ENCODE assay signal across 24 mouse cellular contexts in the genomic region with DNA sequence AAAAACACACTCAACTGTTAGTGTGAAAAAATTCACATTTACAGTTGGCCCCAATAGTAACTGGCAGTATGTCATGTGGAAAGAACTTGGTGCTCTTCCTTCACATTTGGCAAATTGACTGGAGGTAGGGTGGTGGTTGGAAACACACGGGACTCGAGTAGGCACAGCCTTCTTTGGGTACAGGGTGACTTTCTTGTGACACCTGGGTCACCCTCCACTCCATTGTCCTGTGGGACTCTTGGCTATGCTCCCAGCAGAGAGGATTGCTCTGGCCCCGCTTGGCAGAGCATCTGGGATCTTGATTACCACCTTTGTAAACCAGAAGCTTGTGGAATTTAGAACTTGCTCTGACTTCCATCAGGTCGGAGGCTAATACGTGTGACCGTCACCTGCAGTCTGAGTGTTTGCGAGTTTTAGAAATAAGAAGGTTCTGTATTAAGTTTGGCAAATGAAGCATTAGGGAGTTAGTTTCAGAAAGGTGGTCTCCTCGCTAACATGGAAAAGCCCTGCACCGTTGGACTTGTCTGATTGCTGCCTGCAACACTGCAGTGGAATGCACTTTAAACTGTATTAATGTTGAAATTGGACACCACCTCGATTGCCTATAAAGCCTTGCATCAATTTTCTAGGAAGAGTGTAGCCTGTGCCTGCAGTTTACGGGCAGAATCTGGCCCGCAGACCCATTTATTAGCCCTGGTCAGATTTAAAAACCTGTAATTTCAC. TPM values are rescaled to one million over a fixed set of nuclear protein-coding genes. Genes with fewer than 3 reads are reported as not detected.
DNase-seq lines count a peak whose midpoint lies in the region; ATAC-seq and TF ChIP-seq lines count a peak whose summit lies in the region.
"Had no signal": no experiment of that assay in that cellular context is flagged by ENCODE, and none has a peak within 500 bp of the region (broad histone marks: within the 10 kb centered on the region; RNA-seq: fewer than 3 reads in every experiment).

No protein-coding gene starts in this region.

- no peaks in the 10 kb centered on the region for H3K4me1 ChIP-seq in embryonic facial prominence, embryonic 11.5 days (ENCODE audit: control insufficient read depth, insufficient read depth, low read length)
- peaks cover 21% of the 10 kb centered on the region for H3K4me1 ChIP-seq in embryonic facial prominence, embryonic 10.5 days
- H3K4me1 ChIP-seq in liver, adult 2 months (ENCODE audit: control insufficient read depth, insufficient read depth, low read length): peaks cover 14% of the 10 kb centered on the region; the same call in 1 of the 2 replicates
- no peaks in the 10 kb centered on the region; the same call in 1 of the 2 replicates for H3K4me1 ChIP-seq in liver, postnatal 0 days (ENCODE audit: insufficient read depth)
- H3K4me1 ChIP-seq in limb, embryonic 11.5 days (ENCODE audit: control insufficient read depth, insufficient read depth, low read length): peaks cover 6% of the 10 kb centered on the region
- H3K4me1 ChIP-seq: midbrain, embryonic 12.5 days had no signal

- no peak overlapping the region for H3K9ac ChIP-seq in embryonic facial prominence, embryonic 11.5 days (replicated peaks; ENCODE audit: low read length)
- H3K9ac ChIP-seq in liver, adult 2 months (ENCODE audit: low read depth, low read length): no peak overlapping the region
- no peak overlapping the region for H3K9ac ChIP-seq in liver, postnatal 0 days (replicated peaks)
- H3K9ac ChIP-seq in limb, embryonic 11.5 days (ENCODE audit: low read length): no peak overlapping the region
- H3K9ac ChIP-seq: forebrain, embryonic 15.5 days; heart, embryonic 15.5 days; hindbrain, embryonic 13.5 days; liver, embryonic 13.5 days; lung, embryonic 14.5 days; midbrain, embryonic 12.5 days had no signal

- TF ChIP-seq EP300 in liver, postnatal 0 days (IDR thresholded peaks at IDR 0.05; ENCODE audit: low read depth): no peak

- no peak for ATAC-seq in embryonic facial prominence, embryonic 11.5 days (replicated peaks; ENCODE audit: insufficient number of reproducible peaks, low FRiP score, low TSS enrichment, low read depth)
- no peak for ATAC-seq in liver, postnatal 0 days
- peak; percentile 67; the same call in 1 of the 2 replicates for ATAC-seq in limb, embryonic 11.5 days (ENCODE audit: insufficient number of reproducible peaks, low FRiP score, low TSS enrichment, low read depth)
- ATAC-seq: forebrain, embryonic 15.5 days; inflammation-experienced regulatory T-cells, adult 6 months; Patski had no signal

- no peak for TF ChIP-seq CTCF in liver, adult 2 months (IDR thresholded peaks at IDR 0.05; ENCODE audit: low read depth, low read length)
- no peak for TF ChIP-seq CTCF in liver, postnatal 0 days (IDR thresholded peaks at IDR 0.05; ENCODE audit: low read depth)
- TF ChIP-seq CTCF in gastrocnemius, adult 2 months (IDR thresholded peaks at IDR 0.05): no peak

- no peak overlapping the region for H3K27ac ChIP-seq in embryonic facial prominence, embryonic 11.5 days (replicated peaks; ENCODE audit: low read depth, low read length)
- H3K27ac ChIP-seq in embryonic facial prominence, embryonic 10.5 days (replicated peaks): no peak overlapping the region
- H3K27ac ChIP-seq in liver, adult 2 months (replicated peaks; ENCODE audit: insufficient read depth, low read depth, low read length): peak overlapping the region; percentile 4; the same call in 1 of the 2 replicates
- no peak overlapping the region for H3K27ac ChIP-seq in liver, postnatal 0 days (ENCODE audit: low read depth)
- peak overlapping the region; percentile 68 for H3K27ac ChIP-seq in limb, embryonic 11.5 days (replicated peaks; ENCODE audit: low read depth, low read length)
- no peak overlapping the region for H3K27ac ChIP-seq in gastrocnemius, adult 2 months
- H3K27ac ChIP-seq: forebrain, embryonic 15.5 days; heart, adult 2 months; heart, embryonic 15.5 days; hindbrain, embryonic 13.5 days; left cerebral cortex, adult 2 months; liver, embryonic 13.5 days; midbrain, embryonic 12.5 days had no signal

- TF ChIP-seq POLR2A in liver, adult 2 months (IDR thresholded peaks at IDR 0.05; ENCODE audit: extremely low read depth, insufficient read depth, low read length): no peak

- no peak overlapping the region for H3K4me3 ChIP-seq in embryonic facial prominence, embryonic 11.5 days (ENCODE audit: low read depth, low read length)
- H3K4me3 ChIP-seq in embryonic facial prominence, embryonic 10.5 days: no peak overlapping the region
- no peak overlapping the region for H3K4me3 ChIP-seq in liver, adult 2 months (ENCODE audit: insufficient read depth, low read depth, low read length)
- no peak overlapping the region for H3K4me3 ChIP-seq in liver, postnatal 0 days (ENCODE audit: low read depth, low read length)
- no peak overlapping the region for H3K4me3 ChIP-seq in limb, embryonic 11.5 days (ENCODE audit: low read depth, low read length)
- no peak overlapping the region for H3K4me3 ChIP-seq in gastrocnemius, adult 2 months
- H3K4me3 ChIP-seq: forebrain, embryonic 15.5 days; heart, adult 2 months; heart, embryonic 15.5 days; hindbrain, embryonic 13.5 days; left cerebral cortex, adult 2 months; liver, embryonic 13.5 days; midbrain, embryonic 12.5 days had no signal

- H3K27me3 ChIP-seq in embryonic facial prominence, embryonic 11.5 days (ENCODE audit: control insufficient read depth, insufficient read depth, low read length): no peaks in the 10 kb centered on the region
- no peaks in the 10 kb centered on the region for H3K27me3 ChIP-seq in embryonic facial prominence, embryonic 10.5 days (replicated peaks; ENCODE audit: low read depth, poor library complexity, severe bottlenecking)
- H3K27me3 ChIP-seq in liver, adult 2 months (ENCODE audit: control insufficient read depth, insufficient read depth, low read length): no peaks in the 10 kb centered on the region
- H3K27me3 ChIP-seq in liver, postnatal 0 days (ENCODE audit: insufficient read depth, low read length): no peaks in the 10 kb centered on the region
- H3K27me3 ChIP-seq in limb, embryonic 11.5 days (ENCODE audit: control insufficient read depth, insufficient read depth, low read length): no peaks in the 10 kb centered on the region
- H3K27me3 ChIP-seq: CH12.LX; forebrain, embryonic 15.5 days; heart, embryonic 15.5 days; hindbrain, embryonic 13.5 days; liver, embryonic 13.5 days; midbrain, embryonic 12.5 days; Patski had no signal

- DNase-seq in embryonic facial prominence, embryonic 11.5 days (ENCODE audit: low spot score): peak; percentile 36
- no peak for DNase-seq in embryonic facial prominence, embryonic 10.5 days (ENCODE audit: low spot score)
- peak; percentile 76 for DNase-seq in liver, adult 2 months (ENCODE audit: extremely low read depth, low read depth, low spot score)
- DNase-seq in liver, postnatal 0 days: no peak
- peak; percentile 37 for DNase-seq in limb, embryonic 11.5 days (ENCODE audit: low spot score)
- no peak for DNase-seq in gastrocnemius, adult 2 months
- no peak for DNase-seq in thymus, postnatal 25 days
- DNase-seq: B cell, adult 2 months; embryo, embryonic 11 days; gastrocnemius, postnatal 14 days; kidney, postnatal 4 days; liver, embryonic 13.5 days; lung, embryonic 14.5 days; thymus, adult 18-20 months had no signal

- no peaks in the 10 kb centered on the region for H3K36me3 ChIP-seq in embryonic facial prominence, embryonic 11.5 days (replicated peaks; ENCODE audit: control insufficient read depth, insufficient read depth, low read depth, low read length)
- no peaks in the 10 kb centered on the region for H3K36me3 ChIP-seq in embryonic facial prominence, embryonic 10.5 days (replicated peaks)
- no peaks in the 10 kb centered on the region for H3K36me3 ChIP-seq in liver, adult 2 months (ENCODE audit: control insufficient read depth, insufficient read depth, low read length)
- H3K36me3 ChIP-seq in liver, postnatal 0 days (replicated peaks; ENCODE audit: insufficient read depth, low read length): no peaks in the 10 kb centered on the region
- no peaks in the 10 kb centered on the region for H3K36me3 ChIP-seq in limb, embryonic 11.5 days (ENCODE audit: control insufficient read depth, insufficient read depth, low read length)
- H3K36me3 ChIP-seq: forebrain, embryonic 15.5 days; G1E; heart, embryonic 15.5 days; hindbrain, embryonic 13.5 days; liver, embryonic 13.5 days; midbrain, embryonic 12.5 days had no signal

- no peaks in the 10 kb centered on the region; the same call in 1 of the 2 replicates for H3K79me2 ChIP-seq in liver, adult 2 months (ENCODE audit: control insufficient read depth, insufficient read depth, low read length)

- intact Hi-C loops in gastrocnemius, adult 2 months (cut with DNase I): no loop called here

- no peaks in the 10 kb centered on the region for H3K9me3 ChIP-seq in embryonic facial prominence, embryonic 11.5 days (replicated peaks; ENCODE audit: control insufficient read depth, low read length)
- no peaks in the 10 kb centered on the region for H3K9me3 ChIP-seq in embryonic facial prominence, embryonic 10.5 days
- H3K9me3 ChIP-seq in liver, postnatal 0 days (ENCODE audit: low read length): no peaks in the 10 kb centered on the region
- no peaks in the 10 kb centered on the region for H3K9me3 ChIP-seq in limb, embryonic 11.5 days (ENCODE audit: control insufficient read depth, low read length)
- H3K9me3 ChIP-seq: forebrain, embryonic 15.5 days; G1E; heart, embryonic 15.5 days; hindbrain, embryonic 13.5 days; liver, embryonic 13.5 days; midbrain, embryonic 12.5 days had no signal

- WGBS in embryonic facial prominence, embryonic 11.5 days: 70% methylated on average over 12 of the region's 12 CpGs
- WGBS in embryonic facial prominence, embryonic 10.5 days: 76% methylated on average over 12 of the region's 12 CpGs
- 32% methylated on average over 12 of the region's 12 CpGs for WGBS in liver, adult 2 months
- WGBS in liver, postnatal 0 days (ENCODE audit: insufficient replicate concordance): 87% methylated on average over 12 of the region's 12 CpGs
- 52% methylated on average over 12 of the region's 12 CpGs for WGBS in limb, embryonic 11.5 days

- H3K4me2 ChIP-seq in embryonic facial prominence, embryonic 11.5 days (ENCODE audit: low read depth, low read length): no peak overlapping the region
- no peak overlapping the region for H3K4me2 ChIP-seq in liver, postnatal 0 days (ENCODE audit: low read depth, low read length)
- no peak overlapping the region for H3K4me2 ChIP-seq in limb, embryonic 11.5 days (ENCODE audit: low read depth, severe bottlenecking)
- H3K4me2 ChIP-seq: forebrain, embryonic 15.5 days; heart, embryonic 15.5 days; hindbrain, embryonic 13.5 days; liver, embryonic 13.5 days; lung, embryonic 14.5 days; midbrain, embryonic 12.5 days had no signal

RNA-seq across cellular contexts. Expression of gene Ppm1l, which starts 41.4 kb away (rescaled TPM):
- polyA plus RNA-seq in embryonic facial prominence, embryonic 11.5 days (2014; fragmentation: Nextera tagmentation; extraction: Ambion mirVana): 9.3 and 10.4 TPM in 2 replicates
- 10.0 and 10.4 TPM in 2 replicates for polyA plus RNA-seq in embryonic facial prominence, embryonic 10.5 days (2016; fragmentation: Nextera tagmentation; extraction: Ambion mirVana)
- total RNA-seq in liver, adult 2 months (2014; rRNA removed): 3.3 and 4.4 TPM in 2 replicates
- polyA plus RNA-seq in liver, adult 2 months (2012; rRNA removed): 1.9 and 2.4 TPM in 2 replicates
- 2.4 and 2.8 TPM in 2 replicates for polyA plus RNA-seq in liver, postnatal 0 days (2015; fragmentation: Nextera tagmentation; extraction: Ambion mirVana)
- polyA plus RNA-seq in limb, embryonic 11.5 days (2014; fragmentation: Nextera tagmentation; extraction: Ambion mirVana): 10.5 and 12.0 TPM in 2 replicates
- total RNA-seq in gastrocnemius, adult 2 months (2021): 10 to 100 TPM; 90.3 to 91.8 TPM

Comparison
In these comparisons a context has a peak if more than half of its experiments do, and no peak if none do; other contexts are left out.
1. DNase-seq: peak in embryonic facial prominence, embryonic 11.5 days (single experiment), liver, adult 2 months (single experiment) and limb, embryonic 11.5 days (single experiment); none in embryonic facial prominence, embryonic 10.5 days (single experiment), liver, postnatal 0 days (single experiment), gastrocnemius, adult 2 months (single experiment) and thymus, postnatal 25 days (single experiment).
2. H3K27ac ChIP-seq: peak in liver, adult 2 months (single experiment) and limb, embryonic 11.5 days (single experiment); none in embryonic facial prominence, embryonic 11.5 days (single experiment), embryonic facial prominence, embryonic 10.5 days (single experiment), liver, postnatal 0 days (single experiment) and gastrocnemius, adult 2 months (single experiment).